Mouse (Mus musculus): Measurements from ENCODE around the gene Npm1.
A peak's percentile ranks its signal among the peaks of the same experiment; 100 is the strongest.

The Npm1 gene

DNA sequence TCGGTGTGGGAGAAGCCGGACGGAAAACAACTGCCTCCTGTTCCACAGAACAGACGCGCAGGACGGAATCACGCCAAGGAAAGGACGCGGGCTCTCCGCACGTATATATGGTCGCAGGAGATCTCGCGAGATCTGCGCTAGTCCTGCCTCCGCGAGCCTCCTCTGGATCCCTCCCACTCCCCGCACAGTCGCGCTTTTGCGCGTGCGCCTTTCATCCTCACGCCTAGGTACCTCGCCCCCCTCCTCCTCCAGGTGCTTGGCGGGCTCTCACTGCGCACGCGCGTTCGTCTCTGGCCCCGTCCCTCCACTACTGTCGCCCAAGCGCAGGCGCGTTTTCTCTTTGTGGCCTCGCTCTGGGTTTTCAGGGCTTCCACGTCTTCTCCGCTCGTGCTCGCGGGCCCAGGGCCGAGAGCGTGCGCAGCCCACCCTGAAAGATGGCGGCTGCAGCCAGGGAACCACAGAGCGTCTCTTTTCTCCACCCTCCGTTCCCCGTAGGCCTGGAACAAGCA lies at the start of gene Npm1:
Gene Npm1, minus strand, starts transcription at position 209 of the 509 bp plus-strand sequence.
- DNase-seq: peak; percentile 100

DNA sequence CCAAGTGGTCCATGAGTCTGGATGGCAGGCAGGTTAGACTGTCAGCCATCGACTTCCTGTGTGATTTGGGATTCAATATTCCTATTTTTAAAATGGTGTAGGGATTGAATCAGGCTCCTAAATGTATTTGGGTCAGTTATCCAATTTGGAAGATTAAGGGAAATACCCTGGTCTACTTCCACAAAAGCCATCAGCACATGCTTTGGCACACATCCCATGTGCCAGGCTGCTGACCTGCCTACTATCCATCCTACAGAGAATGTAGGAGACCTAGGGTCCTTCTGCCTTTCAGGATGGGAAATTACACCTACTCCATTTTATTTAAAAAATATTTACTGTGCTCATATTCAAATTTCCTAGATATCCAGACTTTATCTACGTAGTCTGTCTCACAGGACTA lies 44.4 kb upstream of the Npm1 start:
- no peak for DNase-seq

DNA sequence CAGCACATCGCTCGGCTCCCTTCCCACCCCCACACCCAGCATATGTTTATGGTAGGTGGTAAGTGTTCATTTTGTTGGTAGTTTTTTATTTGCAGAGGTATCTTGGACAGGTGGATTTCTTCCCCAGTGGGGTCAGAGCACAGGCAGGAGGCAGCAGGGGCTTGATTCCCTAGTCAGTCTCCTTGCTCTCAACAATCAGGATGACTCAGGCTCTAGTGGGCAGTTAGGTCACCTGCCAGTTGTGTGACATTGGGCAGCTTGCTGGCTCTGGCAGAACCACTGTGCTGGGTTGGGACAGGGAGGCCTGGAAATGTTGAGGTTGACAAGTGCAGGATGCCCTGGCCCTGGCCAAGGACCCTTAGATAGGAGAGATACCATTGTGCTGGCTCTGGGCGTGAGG lies 42.0 kb upstream of the Npm1 start:
- DNase-seq: no peak

DNA sequence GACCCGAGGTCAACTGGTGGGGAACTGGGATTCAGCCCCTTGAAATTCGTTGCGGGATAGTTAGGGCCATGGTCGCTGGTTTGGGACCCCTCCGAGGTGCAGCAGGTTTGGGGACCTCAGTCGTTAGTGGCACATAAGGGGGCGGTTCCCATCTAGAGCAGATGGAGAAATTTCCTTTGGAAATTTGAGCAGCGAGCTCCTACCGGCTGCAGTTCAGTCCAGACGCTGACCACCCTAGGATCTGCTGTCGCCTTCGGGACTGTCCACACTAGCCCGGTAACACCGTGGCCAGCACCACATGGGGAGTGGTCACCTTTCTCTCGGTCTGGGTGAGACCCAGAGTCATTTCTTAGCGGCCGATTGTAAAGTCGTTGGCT lies 41.3 kb upstream of the Npm1 start:
- no peak for DNase-seq

DNA sequence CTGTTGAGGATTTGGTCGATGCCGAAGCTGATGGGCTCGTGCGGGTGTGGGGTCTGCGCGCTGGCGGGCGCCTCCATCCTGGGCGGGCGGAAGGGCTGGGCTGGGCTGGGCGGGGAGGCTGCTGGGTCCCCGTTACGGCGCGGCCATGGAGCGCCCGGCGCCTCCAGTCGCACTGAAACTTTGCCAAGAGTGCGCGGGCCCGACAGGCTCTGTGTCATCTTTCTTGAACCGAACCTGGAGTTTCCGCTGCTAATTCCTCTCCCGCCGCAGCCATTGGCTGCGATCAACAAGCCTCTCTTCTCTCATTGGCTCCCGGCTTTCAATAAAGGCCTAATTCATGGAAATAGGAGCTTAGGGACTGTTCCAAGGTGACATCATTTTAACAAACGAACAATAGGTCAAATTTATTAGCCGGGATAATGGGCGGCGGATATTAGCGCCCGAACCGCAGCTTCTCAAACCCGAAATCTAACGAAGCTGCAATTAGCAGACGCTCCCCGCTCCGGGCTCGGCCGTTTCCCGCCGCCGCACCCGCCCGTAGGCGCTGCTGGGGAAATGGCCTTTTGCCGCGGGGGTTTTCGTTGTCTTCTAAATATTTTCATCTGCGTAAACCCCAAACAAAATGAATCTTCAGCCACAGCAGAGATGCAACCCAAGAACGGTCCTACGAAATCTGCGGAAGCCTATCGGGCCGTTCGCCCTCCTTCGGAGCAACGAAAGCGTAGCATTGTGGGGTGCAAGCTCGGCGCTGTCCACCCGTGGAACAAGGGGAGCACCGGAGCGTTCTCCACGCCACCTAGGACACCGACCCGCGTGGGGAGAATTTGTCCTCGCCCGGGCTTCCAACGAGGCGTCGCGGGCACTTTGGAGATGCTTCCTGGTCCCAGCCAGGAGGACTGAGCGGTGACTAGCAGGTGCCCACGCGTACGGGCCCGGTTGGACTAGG lies 40.6 kb upstream of the Npm1 start, which contains the start of gene Tlx3:
Gene Tlx3, minus strand, starts transcription at position 207 of the 946 bp plus-strand sequence.
- DNase-seq: no peak

DNA sequence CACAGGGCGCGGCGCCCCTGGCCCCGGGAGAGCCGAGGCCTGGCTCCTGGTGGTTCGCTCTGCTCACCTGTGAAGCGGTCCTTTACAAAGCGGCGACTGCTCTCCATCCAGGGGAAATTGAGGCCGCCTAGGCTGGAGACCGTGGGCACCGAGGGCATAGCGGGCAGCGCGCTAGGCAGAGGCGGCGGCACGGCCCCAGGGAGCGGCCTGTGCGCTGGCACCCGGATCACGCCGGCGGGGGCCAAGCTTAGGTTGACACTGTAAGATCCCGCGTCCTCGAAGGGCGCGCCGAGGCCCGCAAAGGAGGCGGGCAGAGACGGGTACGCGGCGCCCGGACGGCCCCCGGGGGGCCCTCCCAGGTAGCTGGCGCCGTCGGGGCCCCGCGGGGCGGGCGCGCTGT lies 40.0 kb upstream of the Npm1 start:
- no peak for DNase-seq

DNA sequence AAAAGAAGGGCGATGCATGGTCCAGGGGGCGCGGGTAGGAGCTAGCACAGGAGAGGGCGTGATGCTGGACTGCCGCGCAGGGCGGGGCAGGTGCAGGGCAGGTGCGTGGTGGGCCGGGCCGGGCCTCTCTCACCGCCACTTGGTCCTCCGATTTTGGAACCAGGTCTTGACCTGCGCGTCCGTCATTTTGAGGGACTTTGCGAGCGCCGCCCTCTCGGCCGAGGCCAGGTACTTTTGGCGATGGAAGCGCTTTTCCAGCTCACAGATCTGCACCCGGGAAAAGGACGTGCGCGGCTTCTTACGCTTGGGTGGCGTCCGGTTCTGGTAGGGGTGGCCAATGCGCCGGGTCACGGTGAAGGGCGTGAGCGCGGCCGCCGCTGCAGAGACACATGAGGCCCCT lies 39.3 kb upstream of the Npm1 start:
- DNase-seq: no peak

DNA sequence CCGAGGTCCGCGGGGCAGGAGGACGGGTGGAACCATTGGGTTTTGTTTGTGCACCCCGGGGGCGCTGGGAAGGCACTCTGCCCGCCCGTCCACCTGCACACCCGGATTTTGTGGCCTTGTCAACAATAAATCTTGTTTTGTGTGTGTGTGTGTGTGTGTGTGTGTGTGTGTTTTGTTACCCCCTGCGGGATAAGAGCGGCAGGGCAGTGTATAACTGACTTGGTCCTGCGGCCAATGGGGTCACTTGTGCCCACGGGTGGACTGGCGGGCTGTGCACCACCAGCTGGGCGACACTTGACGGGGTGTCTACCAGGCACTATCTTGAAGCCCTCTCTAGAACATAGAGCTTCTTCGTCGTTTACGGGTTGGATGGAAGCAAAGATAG lies 38.6 kb upstream of the Npm1 start:
- no peak for DNase-seq

DNA sequence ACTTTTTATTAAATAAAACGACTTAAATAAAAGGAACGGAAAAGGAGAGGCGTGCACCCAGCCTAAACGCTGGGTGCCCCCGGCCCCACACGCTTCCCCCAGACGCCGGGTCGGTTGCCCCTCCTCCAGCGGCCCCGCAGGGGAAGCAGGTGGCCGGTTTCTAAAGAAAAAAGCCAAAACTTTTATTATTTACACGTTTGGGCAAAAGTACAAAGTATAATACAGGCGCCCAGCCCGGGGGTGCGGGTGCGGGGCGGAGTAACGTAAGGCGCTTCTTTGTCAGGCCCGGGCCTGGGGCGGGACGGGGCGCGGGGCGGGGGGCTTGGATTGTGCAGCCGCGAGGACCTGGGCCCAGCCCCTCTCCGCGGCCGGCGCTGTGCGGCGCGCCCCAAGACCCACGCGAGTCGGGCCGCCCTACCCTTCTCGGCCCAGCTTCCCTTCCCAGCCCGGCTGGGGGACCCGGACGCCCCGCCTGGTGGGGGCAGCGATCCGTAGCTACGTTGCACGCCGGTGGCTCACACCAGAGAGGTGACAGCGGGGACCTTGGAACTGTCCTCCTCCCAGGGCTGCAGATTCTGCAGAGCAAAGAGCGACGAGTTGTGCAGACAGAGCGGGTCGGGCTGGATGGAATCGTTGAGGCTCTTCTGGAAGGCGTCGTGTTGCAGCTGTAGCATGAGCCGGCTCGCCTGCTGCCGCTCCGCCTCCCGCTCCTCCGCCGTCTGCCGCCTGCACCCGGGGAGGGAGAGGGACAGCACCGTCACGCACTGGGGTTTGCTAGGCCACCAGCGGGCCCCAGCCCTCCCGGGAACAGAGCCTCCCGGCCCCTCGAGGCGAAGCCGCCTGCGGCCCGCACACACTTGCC lies 38.0 kb upstream of the Npm1 start:
- DNase-seq: no peak

DNA sequence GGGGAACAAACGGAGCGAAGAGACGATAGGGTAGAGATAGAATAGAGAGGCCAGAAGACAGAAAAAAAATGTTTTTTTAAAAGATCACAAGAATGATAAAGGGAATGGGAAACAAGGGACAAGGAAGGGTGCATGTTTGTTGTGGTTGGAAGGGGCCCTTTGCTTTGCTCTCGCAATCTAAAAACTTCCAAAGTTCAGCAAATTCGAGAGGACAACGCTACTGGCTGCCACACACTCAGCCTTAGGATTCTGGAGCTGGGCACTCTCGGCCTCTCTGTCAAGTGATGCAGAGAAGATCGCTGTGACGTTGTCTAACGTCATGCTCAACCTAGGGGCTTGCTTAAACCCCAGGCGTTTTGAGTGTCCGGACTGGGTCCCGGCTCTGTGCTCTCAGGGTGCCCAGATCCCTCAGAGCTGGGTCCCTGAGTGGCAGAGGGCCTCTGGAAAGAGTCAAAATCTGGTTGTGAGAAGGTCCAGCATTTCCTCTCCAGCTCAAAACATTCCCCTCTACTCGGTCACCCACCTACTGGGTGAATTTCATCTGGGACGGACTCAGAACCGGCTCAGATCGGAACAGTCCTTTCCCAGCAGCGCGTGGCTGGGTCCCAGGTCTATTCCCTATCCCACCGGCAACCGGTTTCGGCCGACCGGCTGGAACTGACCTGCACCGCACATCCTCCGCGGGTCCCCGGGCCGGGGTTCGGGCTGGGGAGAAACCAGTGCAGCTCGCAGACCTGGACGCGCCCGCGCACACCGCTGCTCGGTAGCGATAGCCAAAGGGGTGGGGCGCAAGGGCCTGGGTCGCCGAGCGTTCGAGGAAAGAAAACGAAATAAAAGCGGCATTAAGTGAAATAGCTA lies 37.1 kb upstream of the Npm1 start:
- no peak for DNase-seq

DNA sequence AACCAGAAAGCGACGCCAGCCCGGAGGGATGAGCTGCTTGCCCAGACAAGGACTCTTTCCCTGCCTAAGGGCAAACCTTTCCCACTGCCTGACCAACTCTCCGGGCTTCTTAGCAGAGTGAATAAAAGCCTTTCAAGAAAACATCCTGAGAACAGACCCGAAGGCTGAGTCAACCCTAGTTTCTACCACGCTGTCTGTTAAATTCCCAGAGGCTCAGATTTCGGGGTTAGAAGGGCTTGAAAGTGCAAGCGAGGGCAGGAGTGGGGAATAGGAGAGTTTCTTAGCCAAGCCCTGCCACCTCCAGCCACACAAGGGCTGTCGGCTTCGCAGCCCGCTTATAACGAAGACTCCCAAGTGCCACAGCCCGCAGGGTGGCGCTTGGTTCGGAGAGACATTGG lies 36.1 kb upstream of the Npm1 start:
- no peak for DNase-seq

DNA sequence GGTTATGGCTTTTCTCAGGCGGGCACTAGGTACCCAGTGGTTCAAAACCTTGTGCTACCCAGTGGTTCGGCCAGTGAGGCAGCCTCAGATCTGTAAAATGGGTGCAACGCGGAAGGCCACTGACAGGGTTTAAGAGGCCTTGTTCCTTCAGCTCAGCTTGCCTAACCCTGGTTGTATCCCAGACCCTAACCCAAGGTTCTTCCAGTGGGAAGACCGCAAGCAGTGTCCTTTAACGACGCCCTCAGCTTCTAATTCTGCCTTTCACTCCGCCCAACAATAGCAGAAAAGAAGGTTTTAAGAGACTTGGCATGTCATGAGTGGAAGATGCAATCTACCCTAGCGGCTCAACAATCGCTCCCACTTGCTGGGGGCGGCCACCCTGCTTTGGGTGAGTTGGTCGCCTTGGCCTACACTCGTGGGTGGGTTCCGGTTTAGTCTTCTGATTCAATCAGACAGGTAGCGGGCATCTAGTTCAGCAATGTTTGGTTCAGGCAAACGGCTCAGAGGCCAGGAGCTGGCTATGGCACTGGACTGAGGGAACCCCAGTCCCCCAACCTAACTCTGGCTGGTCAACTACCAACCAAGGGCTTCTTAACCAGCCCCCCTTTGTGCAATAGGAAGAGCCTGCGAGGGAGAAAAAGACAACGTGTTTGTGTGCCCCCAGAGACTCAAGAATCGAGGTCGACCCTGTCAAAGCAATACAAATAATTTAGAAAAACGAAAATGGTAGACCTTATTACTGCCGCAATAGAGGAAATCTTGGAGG lies 35.5 kb upstream of the Npm1 start:
- no peak for DNase-seq

DNA sequence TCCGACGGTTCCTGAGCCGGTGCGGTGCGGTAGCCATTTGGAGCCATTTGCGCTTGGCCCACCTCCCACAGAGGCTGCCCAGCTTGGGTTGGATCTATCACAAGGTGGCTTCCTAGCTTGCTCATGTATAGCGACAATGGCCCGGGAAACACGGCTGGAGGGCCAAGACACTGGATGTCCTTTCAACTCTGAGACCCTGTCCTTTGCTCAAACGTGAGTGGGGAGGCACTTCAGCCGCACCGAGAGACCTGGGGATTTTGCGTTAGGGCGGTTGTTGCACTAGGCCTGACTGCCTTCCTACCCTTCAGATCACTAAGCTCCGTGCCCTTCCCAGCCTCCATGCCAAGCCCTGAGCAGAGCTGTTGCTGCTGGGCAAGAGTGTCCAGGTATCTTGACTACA lies 34.7 kb upstream of the Npm1 start:
- DNase-seq: peak; percentile 80

DNA sequence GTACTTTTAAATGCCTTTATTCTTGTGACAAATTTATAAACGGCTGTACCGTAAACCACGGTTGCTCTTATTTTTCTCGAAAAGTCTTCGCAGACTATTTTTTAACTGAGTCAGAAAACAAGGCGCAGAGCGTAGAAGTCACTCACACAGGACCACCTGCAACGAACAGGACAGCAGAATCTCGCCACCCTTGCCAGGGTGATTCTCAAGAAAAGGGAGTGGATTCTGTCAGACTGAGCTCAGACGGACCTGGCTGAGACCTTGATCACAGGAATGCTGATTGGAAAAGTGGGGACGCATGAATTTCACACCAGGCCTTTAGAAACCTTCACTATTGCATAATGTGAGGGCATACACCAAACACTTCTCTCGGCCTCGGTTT lies 34.1 kb upstream of the Npm1 start:
- DNase-seq: no peak

DNA sequence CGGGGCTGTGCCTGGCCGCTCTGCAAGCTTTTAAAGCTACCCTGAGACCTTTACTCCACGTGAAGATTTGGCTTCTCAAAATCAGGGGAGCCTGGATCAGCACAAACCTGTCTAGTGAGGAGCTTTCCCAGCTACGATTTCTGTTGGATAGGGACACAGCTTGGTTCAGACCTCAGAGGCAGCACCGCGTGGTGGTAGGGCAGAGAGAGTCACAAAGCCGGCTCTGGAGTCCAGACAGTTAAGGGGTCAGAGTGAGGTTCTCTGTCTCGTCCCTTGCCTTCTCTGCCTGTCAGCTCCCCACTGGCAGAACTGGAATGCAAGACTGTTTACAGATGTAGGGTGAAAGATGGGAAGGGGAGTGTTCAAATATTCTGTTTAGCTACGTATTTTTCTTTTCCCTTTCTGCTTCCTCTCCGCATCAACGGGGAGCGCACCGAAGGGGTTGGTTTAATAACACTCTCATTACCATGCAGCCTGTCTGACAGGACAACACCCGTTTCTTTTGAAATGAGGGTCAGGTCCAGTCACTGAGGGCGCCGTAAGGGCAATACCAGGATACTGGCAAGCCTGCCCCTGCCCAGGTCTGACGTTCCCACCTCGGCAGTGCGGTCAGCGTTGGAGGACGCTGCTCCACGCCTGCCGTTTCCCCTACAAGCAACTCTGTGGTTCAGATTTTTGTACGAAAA lies 33.6 kb upstream of the Npm1 start:
- DNase-seq: no peak

DNA sequence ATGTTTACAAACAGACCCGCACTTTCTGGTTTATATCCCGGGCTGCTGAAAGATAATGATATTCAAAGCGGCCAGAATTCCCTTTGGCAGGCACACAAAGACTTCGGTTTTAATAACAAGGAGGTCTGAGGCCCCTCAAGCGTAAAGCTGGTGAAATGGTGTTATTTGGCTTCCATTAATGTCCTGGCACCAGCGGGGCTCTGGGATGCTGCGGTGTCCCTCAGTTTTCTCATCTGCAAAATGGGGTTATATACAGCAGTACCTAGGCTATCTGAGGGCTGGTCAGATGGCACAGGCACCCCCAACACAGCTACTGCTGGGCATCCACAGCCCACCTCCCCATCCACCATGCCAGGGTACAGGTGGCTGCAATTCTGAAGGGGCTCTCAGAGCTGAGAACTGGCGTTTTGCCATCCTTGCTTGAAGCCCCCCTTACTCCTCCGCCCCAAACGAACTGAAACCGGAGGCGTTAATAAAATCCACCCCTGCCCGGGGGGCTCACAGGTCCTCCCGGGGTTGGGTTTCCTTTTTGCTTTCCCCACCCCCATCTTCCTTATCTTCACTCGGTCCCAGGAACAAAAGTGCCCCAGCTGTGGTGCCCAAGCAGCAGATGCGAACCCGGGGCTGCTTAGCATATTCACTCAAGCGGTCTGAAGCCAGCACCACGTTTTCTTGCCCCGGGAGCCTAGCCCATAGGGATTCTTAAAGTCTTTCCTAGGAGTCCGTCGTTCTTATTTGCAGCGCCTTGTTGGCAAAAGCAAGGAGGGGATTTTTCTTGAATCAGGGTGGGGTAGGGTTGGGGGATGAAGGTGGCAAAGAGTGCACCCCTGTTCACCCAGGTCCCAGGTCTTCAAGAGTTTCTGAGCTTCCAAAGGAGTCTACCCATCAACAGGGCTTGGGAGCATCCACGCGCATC lies 32.8 kb upstream of the Npm1 start:
- no peak for DNase-seq

DNA sequence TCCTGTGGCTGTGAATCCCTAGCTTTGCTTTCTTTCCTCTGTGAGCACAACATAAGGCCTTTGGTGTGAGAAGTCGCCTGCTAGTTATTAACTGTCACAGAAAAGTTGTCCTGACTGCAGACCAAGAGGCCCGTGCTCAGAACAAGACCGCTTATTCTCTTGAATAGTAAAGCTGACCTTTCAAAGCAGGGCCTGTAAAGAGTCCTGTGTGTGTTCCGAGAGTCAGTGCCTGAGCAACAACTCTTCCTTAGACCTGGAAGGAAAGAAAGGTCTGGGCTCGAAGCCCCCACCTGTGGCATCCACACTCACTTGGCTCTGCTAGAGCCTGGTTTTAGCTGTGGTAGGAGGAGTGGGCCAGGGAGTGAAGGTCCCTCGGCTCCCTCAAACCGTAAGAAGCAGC lies 32.1 kb upstream of the Npm1 start:
- no peak for DNase-seq

DNA sequence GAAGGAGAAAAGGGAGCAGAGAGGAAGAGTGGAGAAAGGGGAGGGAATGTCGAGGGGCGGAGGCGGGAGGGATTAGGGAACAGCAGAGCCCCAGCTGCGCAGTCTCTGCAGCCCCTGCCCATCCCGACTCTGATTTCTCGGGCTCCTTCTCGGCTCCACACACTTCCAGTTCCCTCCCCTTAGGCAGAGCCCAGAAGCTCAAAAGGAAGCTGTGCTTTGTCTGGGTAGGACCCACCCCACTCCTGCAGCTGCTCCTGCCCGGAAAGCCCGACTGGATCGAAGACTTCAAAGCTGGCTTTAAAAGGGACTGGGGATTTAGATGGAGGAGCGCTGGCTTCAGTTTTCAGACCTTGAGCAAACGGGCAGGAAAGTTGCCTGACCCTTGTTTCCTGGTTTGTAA lies 30.7 kb upstream of the Npm1 start:
- no peak for DNase-seq

DNA sequence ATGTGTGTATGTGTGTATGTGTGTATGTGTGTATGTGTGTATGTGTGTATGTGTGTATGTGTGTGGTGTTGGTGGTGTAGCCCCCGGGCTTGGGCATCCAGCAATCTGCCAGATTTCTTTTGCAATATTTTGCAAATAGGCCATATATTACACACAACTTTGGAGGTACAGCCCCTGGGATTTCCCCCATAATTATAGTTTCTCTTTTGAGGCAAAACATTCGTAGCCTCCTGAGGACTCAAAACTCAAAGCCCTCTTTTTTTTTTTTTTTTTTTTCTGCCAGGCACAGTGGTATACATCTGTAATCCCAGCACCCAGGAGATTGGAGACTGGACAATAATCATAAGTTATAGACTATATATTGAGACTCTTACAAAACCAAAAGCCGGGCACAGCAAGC lies 18.8 kb upstream of the Npm1 start:
- no peak for DNase-seq

DNA sequence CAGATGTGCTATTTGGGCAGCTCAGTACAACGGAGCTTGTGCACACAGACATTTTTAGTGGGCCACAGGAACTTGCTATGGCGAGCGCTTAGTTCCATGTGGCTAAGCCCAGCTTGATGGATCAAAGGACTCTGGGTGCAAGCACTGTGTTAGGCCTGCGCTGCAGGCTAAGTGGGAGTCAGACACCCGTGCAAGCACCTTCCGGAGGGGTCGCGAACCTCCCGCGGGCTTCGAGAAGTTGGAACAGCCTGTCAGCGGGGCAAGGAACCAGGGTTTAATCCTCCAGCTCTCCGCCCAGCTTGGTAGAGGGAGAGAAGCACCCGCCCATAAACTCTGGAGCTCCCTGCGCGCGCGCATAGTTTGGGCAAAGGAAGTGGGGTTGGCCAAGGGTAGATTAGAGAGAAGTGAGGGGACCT lies 17.7 kb upstream of the Npm1 start:
- peak; percentile 77 for DNase-seq

Measured in heart, adult 11 months (tissue).